Mouse (Mus musculus): ENCODE results near the gene Gnptg. TPM values are rescaled to one million over a fixed set of nuclear protein-coding genes. Genes with fewer than 3 reads are reported as not detected.
"Not testable (repeated sequence)": the region's sequence is repeated elsewhere in the genome, so short reads cannot be mapped to it uniquely, and the experiment has no call there.

Gene Gnptg
- total RNA-seq, 4 experiments from 2014 or later, result 70.8 to 79.1 (median 76.3) TPM

DNA sequence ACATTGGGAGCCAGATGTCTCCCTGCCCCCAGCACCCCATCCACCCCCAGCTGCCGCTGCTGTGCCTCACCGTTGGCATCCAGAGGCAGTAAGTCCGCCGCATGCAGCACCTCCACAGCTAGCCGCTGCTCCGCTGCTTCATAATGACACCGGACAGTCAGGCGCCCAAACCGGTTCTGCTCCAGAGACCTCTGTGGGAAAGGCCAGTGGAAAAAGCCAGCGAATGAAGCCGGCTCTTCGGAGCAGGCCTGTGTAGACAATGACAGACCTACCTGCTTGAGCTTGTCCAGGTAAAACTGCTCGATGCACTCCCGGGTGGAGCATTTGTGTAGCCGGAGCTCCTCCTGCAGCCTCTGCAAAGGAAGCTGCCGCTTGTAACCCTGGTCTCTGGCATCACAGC lies 4.3 kb upstream of the Gnptg start:
- no peak for DNase-seq (ENCODE audit: low spot score in 2 of 2)

DNA sequence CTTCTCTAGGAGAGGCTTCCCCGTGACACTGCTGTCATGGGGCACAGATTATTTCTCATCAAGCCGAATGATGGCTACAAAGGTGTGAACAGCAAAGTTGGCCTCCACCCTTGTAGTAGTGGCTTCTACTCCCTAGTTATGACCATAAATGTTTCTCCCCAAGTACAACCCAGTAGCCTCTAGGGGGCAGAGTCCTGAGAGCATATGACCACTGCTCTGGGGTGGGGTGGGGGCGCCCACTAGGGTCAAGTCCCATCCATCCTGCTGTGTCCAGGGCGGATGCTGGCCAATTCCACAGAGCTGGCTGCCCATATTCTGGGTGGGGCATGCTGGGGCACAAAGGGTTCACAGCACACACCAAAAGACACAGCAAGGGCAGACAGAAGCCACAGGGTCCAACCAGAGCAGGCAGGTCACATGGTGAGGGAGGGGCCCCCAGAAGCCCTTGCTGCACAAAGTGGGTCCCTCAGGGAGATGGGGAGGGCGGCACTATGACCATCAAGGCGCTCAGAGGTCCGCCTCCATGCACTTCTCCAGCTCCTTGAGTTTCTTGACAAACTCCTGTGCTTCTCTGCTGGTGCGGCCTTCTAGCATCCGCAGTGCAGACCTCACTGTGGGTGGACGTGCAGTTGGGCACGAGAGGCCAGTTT lies 3.3 kb upstream of the Gnptg start:
- no peak for DNase-seq (ENCODE audit: low spot score in 2 of 2)

DNA sequence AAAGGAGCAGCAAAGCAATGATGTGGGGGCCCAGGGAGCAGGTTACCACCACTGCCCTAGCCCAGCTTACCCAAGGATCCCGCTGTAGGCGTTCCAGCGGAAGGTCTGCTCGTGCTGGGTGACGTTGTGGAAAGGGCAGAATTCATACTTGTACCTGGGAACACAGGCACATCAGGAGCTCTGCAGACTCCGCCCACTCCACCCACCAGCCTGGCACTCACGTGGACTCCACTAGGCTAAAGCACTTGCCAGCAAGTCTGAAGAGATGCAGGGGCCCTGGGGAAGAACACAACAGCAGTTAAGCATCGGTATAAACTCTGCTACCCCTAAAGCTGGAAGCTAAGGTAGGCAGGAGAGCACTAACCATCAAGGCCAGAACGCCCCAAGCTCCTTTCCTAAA lies 4.3 kb downstream of the Gnptg start:
- no peak for DNase-seq (ENCODE audit: low spot score in 2 of 2)

DNA sequence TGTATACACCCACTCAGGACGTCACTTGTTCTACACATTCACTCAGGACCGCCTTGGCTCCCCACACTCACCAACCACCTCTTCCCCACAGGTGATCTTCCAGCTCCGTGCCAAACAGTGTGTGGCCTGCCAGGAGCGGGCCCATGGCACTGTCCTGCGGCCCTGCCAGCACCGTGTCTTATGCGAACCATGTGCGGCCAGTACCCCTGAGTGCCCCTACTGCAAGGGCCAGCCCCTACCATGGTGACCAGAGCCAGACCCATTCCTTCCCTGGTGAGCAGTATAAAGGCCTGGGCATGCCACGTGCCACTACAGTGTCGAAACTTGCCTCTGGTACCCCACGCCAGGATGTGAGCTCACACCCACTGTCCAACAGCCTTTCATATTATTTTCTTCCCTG lies 8.3 kb downstream of the Gnptg start:
- DNase-seq (ENCODE audit: low spot score in 2 of 2), result not testable (repeated sequence)

DNA sequence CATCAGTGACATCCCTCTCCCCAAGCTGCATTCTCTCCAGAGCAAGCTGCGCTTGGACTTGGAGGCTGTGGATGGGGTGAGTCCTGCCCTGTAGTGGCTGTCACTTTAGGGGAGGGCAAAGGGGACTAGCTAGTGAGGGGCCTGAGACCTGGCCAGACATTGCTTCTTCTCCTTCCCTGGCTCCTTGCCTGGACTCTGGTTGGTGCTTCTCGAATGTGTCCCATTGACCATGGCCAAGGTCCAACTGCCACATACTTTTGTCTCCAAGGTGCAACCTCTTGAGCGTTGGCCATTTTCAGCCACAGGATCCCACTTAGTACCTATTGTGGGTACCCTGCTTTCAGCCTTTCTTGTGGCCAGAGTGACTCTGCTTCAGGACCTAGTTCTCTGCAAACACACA lies 9.2 kb downstream of the Gnptg start:
- DNase-seq (ENCODE audit: low spot score in 2 of 2), result no peak

DNA sequence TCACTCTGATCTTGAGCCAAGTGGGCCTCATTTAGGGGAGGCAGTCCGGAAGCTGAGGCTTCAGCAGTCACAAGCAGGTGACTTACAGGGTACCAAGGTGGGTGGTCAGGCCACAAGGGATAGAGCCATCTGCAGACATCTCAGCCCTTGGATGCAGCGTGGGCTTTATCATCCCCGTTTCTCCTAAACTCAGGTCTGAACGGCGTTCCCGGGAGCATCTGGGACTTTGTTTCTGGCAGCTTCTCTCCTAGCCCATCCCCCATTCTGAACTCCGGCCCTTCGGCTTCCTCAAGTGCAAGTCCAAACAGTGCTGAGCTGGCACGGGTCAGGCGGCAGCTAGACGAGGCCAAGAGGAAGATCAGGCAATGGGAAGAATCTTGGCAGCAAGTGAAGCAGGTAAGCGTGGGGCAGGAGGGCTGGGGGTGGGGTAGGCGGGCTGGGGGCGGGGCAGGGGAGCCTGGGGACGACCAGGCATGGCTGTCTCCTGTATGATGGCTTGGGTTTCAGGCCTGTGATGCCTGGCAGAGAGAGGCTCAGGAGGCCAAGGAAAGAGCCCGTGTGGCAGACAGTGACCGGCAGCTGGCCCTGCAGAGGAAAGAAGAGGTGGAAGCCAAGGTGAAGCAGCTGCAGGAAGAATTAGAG lies 9.8 kb downstream of the Gnptg start:
- DNase-seq (ENCODE audit: low spot score in 2 of 2), result not testable (repeated sequence)

DNA sequence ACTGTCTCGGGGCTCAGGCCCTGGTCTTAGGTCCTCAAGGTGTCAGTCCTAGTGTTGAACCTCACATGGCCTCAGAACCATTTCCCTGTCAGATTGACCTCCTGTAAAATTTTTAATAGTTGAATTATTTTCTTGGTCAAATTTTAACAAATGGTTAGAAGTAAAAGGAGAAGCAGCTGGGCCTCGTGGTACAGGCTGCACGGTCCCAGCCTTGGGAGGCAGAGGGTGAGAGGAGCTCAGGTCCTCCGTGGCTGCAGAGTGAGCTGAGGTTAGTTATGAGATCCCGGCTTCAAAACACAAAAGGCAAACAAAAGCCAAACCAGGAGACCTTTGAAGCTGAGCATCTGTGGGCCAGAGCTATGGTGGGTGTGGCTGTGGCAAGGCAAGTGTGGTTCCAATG lies 11.9 kb downstream of the Gnptg start:
- no peak for DNase-seq (ENCODE audit: low spot score in 2 of 2)

DNA sequence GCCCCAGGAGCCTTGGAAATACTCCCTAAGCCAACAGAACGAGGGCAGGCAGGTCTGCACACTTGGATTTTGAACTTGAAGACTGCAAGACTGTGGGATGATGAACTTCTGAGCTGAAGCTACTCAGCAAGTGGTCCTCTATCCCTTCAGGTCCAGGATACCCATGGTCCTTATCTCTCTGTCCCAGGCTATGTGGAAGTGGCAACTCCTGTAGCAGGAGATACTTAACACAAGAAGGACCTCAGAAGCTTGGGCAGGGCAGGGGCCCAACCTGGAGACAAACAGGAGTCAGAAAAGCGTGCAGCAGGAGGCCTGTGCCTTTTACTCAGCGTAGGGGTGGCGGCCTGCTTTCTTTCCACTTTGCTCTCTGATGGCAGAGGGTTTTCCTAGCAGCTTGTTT lies 14.3 kb downstream of the Gnptg start:
- no peak for DNase-seq (ENCODE audit: low spot score in 2 of 2)

DNA sequence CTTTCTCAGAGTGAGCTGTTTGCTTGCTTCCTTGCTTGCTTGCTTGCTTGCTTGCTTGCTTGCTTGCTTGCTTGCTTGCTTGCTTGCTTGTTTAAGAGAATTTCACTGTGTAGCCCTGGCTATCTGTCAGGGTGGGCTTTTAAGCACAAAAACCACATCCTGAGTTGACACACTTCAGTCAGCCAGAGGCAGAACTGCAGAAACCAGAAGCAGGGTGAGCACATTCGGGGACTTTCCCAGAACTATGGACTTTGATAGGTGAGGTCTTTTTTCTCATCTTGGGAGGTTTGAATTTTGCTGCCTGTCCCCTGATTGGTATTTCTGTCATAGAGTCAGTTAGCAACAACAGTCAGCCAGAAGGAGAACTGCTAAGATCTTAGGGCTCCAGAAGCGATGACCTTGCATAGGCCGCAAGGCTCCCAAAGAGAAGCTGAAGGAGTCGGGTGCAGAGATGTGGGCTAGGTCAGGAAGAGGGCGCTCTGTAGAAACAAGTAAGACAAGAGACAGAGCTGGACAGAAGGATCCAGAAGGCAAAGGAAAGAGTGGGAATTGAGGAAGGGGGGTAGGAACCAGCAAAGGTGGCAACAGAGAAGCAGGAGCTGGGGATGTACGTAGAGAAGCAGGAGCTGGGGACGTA lies 15.2 kb downstream of the Gnptg start:
- DNase-seq (ENCODE audit: low spot score in 2 of 2), result no peak

DNA sequence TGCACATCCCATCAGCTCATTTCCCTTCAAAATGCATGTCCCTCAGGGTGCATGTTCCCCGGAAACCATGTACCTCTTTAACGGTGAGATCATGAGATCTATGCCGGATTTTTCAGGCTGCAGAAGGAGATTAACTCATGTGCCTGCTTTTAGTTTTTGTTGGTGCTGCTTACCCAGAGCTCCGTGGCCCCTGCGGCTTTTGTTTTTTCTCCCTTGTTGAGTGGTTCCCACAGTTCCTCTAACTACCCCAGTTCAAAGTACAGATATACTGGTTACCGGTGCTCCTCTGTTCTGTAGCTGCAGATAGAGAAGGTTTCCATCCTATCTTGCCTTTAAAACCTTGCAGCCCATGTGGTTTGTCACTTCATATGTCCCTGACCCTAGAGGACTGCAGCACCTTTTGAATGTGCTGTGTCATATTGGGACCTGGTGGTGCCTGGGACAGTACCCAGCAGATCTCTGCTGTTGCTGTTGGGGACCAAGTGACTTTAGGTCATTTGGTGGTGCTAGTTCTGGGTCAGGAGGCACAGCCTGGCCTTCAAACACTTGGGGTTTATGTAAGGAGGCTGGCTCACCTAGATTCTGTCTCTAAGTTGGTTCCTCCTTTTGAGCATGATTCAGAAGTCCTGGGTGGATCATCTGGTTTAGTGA lies 16.8 kb downstream of the Gnptg start:
- no peak for DNase-seq (ENCODE audit: low spot score in 2 of 2)

DNA sequence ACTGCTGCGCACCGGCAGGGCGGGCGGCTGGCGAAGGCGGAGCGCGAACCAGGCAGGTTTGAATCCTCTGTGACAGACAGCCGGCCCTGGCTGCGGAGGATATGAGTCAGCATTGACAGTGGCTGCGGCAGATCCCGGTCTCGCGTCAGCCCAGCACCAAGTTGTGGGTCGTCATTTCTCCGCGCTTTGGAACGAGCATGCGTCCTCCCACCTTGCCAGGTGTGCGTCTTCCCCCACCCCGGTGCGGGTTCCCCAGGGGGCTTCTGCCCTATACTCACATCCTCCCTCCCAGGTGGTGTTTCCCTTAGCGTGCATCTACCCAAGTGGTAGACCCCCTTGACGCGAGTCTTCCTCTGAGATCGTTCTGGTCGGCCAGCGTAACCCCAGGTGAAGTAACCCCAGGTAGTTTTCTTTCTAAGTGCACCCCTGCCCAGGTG lies 17.4 kb downstream of the Gnptg start:
- not testable (repeated sequence) for DNase-seq (ENCODE audit: low spot score in 2 of 2)

DNA sequence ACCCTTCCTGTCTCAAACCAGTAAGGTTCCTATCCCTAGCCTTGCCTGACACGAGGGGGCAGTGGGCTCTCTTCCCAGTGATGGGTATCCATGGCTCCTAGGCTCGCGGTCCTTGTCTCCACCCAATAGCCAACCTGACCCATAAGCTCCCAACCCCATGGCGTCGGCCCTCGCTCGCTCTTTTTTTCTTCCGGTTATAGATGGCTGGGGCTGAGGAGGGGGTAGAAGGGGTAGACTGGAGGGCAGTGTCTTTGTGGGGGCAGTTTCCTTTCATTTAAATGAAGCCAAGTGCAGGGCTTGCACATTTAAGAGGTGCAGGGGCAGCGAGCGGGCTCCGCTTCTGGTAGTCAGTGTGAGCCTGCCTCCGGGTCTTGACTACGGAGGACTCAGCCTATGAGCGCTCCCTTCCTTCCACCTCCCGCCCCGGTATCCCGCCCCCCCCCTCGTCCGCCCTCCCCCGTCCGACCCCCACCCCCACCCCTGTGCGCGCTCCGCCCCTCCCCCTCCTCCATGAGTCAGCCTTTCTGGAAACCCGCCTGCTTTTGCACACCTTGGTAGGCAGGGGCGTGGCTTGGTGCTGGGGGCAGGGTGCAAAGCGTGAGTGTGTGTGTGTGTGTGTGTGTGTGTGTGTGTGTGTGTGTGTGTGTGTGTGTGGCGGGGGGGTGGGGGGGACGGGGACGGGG lies 18.0 kb downstream of the Gnptg start:
- DNase-seq (ENCODE audit: low spot score in 2 of 2), result no peak

DNA sequence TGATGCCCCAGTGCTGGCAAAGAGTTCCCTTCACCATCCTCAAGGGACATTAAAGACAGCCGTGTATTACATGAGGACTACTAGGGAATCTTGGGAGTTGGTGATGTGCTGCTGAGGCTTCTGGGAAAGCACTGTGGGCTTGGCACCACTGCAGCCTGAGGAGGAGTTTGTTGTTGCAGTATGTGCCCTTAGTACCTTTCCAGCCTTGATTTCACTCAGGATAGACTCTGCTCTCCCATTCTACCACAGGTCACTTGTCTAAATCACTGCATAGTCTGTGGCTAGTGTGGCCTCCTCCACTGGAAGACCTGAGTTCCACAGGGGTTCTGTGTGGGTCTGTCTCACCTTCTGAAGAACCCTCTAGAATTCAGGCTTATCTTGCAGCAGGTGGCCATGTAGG lies 19.2 kb downstream of the Gnptg start:
- no peak for DNase-seq (ENCODE audit: low spot score in 2 of 2)

DNA sequence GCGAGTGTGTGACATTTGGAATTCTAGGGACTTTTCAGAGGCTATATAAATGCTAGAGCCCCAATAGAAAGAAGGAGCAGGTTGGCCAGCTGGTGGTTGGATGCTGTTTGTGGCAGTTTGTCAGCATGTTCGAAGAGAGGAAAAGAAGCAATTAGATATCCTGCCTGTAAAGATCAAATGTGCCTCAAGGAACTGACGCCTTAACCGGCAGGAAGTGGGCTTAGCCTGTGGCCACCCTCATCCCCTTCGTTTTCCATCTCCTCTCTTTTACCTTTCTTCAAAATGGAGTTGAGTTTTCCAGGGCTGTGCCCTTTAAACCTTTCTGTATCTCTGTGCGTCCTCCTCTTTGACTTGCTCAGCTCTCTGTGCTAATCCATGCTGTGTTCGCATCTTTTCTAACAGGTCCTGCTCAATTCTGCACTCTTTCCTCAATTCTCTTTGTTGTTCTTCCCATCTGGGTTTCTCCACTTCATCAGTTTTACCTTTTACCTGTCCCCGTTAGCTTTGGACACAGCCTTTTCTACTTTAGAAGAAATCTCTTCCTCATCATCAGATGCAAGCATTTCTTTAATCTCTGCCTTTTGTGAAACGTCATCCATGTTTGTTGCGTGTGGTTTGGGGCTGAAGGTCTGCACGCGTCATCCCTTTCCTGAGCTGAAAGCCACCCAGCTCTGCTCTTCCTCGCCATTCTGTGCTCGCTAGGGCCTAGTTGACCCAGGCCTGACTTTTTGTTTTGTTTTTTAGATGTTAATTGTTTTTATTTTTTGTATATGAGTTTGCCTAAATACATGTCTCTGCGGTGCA lies 20.2 kb downstream of the Gnptg start:
- DNase-seq (ENCODE audit: low spot score in 2 of 2), result no peak

DNA sequence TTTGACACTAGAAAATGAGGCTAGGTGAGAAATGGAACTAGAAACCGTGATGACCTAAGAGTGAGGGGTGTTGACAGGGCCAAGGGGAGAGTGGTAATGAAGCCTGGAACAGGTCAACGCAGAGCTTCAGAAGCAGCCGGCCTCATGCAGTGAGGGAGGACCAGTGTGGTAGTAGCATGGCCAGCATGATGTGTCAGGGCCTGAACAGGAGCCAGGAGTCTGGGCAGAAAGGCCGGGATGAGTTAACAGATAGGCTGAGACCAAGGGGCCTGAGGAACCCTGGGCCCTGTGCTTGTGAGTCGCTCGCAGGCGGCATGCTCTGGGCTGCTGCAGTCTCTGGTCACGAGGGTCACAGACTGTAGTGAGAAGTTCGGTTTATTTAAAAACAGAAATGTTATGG lies 21.0 kb downstream of the Gnptg start:
- no peak for DNase-seq (ENCODE audit: low spot score in 2 of 2)

DNA sequence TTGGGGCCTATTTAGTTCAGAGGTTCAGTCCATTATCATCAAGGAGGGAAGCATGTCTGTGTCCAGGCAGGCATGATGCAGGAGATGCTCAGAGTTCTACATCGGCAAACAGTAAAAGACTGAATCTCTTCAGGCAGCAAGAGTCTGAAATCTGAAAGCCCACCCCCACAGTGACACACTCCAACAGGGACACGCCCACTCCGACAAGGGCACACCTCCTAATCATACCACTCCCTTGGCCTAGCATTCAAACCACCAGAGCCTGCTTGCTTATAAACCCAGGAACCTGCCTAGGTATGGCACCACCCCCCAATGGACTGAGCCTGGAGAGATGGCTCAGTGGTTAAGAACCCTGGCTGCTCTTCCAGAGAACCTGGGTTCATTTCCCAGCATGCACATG lies 24.5 kb downstream of the Gnptg start:
- no peak for DNase-seq (ENCODE audit: low spot score in 2 of 2)

DNA sequence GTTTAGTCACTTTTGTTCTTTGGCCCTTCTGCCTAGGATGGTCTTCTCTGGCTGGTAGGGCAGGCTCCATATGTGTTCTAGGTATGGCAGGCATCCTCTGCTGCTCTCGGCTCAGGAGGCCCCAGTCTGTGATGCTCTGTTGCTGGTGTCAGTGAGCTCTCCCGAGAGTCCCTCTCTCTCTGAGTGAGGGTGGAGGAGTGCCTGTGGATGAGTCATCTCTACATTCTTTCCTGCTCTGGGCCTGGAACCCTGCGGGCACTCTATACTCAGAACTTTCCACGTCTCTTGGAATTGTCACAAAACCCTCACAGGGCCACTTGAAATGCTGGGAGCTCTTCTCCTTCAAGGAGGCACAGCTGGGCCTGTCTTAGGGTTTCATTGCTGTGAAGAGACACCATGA lies 28.2 kb downstream of the Gnptg start:
- no peak for DNase-seq (ENCODE audit: low spot score in 2 of 2)

DNA sequence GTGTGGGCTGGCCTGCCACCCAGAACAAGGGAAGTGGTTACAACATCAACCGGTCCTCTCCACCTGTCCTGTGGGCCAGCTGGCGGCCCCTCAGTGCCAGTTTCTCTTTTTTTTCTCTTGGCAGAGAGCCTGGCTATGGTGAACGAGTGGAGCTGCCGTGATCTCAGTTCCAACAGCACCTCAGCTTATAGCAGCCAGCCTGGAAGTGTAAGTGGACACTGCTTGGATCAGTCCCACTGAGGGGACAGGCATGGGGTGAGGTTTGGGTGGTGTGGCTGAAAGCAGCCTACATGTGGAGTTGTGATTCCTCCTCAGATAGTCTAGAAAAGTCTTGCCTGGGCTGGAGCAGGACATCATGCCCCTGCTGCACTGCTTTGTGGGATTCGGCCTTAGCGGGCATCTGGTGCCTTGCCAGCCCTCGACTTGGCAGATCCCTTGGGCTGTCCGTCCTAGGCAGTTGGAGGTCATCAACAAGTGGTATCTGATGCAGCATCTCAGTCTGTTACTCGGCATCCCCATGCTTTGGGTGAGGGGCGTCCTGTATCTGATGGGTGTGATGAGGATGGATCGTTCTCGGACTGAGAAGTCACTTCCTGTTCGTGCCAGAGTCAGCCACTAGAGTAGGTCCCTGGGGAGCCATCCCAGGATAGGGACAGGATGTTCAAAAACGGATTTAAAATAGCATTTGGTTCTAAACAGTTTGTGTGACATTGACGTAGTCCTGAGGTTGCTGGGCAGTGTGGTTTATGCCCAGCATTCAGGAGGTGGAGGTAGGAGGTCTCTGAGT lies 29.1 kb downstream of the Gnptg start:
- no peak for DNase-seq (ENCODE audit: low spot score in 2 of 2)

DNA sequence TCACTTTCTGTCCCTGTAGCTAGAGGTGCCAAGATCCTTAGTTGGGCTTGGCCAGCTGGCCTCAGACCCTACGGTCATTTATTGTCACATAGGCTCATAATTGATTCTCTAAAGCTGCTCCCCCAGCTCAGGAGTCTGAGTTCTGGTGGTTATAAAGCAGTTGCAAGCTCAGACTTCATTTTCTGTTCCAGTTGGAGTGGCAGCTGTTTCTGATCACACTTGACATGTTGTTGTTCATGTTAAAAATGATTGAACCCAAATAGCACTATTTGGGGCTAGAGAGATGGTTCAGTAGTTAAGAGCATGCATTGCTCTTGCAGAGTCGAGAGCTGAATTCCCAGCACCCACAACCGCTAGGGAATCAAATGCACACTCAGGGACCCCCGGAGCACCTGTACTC lies 29.9 kb downstream of the Gnptg start:
- DNase-seq (ENCODE audit: low spot score in 2 of 2), result no peak

DNA sequence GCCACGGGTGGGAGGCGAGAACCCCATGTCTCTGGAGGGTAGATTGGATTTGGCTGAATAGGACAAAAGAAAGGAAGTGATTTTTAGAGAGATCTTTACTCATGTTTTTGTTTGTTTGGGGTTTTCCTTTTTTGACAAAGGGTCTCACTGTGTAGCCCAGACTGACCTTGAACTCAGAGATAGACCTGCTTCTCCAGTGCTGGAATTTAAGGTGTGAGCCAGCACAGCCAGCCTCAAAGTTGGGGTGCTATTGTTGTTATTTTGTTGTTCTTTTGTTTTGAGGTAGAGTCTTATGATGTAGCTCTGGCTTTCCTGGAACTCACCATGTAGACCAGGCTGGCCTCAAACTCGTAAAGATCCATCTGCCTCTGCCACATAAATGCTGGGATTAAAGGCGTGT lies 37.5 kb downstream of the Gnptg start:
- no peak for DNase-seq (ENCODE audit: low spot score in 2 of 2)
